Mouse (Mus musculus) kidney, adult 2 months (tissue): ENCODE results near the gene Gm2244. TPM values are rescaled to one million over a fixed set of nuclear protein-coding genes. Genes with fewer than 3 reads are reported as not detected.
"Not testable (repeated sequence)": the region's sequence is repeated elsewhere in the genome, so short reads cannot be mapped to it uniquely, and the experiment has no call there.

ENCODE experiments used
- DNase-seq: peaks from one replicate; pipeline ENCODE4 v3.0.0; 2021
- H3K27ac ChIP-seq: fragments of 200-500 bp; 2 replicates; pipeline ENCODE4 v1.5.1; 2012; ENCODE audit warnings: low read depth, low read length, control low read depth, inconsistent platforms; ENCODE audit not compliant: insufficient read depth
- H3K27me3 ChIP-seq: fragments of 200-500 bp; replicated peaks from 2 replicates; pipeline ENCODE4 v1.6.1; 2012; ENCODE audit warnings: mild to moderate bottlenecking, moderate library complexity, low read length, inconsistent platforms; ENCODE audit not compliant: control insufficient read depth, insufficient read depth
- H3K36me3 ChIP-seq: fragments of 200-500 bp; 2 replicates; pipeline ENCODE4 v1.6.1; 2012; ENCODE audit warnings: mild to moderate bottlenecking, moderate library complexity, low read length, inconsistent platforms; ENCODE audit not compliant: control insufficient read depth, insufficient read depth
- H3K4me1 ChIP-seq: fragments of 200-500 bp; 2 replicates; pipeline ENCODE4 v1.6.1; 2011; ENCODE audit warnings: low read length; ENCODE audit not compliant: control insufficient read depth, insufficient read depth
- H3K4me3 ChIP-seq: fragments of 200-500 bp; 2 replicates; pipeline ENCODE4 v1.5.1; 2011; ENCODE audit warnings: mild to moderate bottlenecking, low read depth, low read length, control low read depth; ENCODE audit not compliant: insufficient read depth
- WGBS: fragments of 180-500 bp; shearing (Covaris S2); methylation state at CpG from one replicate; pipeline ENCODE4 v1.1.7; 2018; 5-methylcytosine and 5-hydroxymethylcytosine counted together
- polyA plus RNA-seq: library from polyadenylated mRNA; depleted of rRNA; stranded (reverse); fragments of >200 nt; gene quantifications from 2 replicates; pipeline ENCODE4 v1.2.3, GENCODE M21; 2012; rRNA removed

Gm2244 gene
- polyA plus RNA-seq: not detected in 2 replicates

DNA sequence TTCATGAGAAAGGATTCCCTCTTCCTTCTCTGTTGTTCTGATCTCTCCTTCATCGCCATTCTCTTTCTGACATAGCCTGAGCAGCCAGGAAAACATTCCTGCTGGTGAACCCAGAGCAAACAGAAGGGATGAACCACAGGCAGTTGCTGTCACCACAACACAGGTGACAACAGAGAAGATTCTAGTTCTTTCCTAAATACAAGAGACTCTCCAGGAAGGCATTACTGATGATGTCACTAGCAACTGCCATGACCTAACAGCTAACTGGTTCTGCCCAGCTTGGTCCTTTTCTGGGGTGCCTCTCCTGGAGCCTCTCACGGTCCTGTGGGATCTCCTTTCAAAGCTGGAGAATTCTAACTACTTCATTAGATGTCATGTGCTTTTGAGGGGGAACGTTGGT lies at the start of gene Gm2244:
Gene Gm2244, minus strand, starts transcription at position 101 of the 400 bp plus-strand sequence.
- not testable (repeated sequence) for H3K27ac ChIP-seq, H3K4me1 ChIP-seq, H3K4me3 ChIP-seq, H3K27me3 ChIP-seq, H3K36me3 ChIP-seq, DNase-seq
- WGBS: 82% methylated on average over 1 of the region's 3 CpGs

DNA sequence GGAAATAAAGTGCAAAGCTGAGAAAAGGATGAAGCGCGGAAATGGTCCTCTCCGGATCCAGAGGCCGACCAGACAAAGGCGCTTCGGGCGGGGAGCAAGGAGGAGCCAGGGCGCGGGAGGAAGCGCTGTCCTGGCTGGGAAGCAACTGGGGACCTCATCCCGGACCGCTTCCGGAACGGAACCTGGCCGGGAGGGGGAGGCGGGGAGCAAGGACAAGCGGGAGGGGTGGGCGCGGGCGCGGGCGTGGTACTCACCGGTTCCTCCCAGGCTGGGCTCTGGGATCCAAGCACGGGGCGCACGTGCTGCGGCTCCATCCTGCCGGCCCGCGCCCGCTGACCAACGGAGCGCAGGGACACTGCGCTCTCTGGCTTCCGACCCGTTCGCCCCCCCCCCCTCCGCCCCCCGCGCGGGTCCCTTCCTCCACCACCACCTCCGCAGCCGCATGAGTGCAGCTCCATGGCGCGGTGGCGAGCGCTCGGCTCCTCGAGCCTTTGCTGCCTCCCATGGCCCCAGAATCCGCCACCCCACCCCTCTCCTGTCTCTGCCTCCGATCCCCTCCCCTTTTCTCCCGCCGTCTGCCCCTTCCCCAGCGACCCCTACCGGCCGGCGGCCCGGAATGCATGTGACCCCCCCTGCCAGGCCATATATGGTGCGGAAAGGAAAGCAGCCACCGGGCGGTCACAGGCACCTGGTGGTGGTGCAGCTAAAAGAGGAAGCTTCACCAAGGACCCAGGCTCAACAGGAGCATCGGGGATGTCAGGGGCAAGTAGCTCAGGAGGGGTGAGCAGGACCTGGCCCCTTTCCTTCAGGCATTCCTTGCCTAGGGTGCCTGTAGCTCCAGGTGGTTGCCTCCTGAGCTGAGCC lies 35.3 kb upstream of the Gm2244 start, which contains the start of gene Gm2237:
Gene Gm2237, minus strand, starts transcription at position 332 of the 864 bp plus-strand sequence.
- not testable (repeated sequence) for H3K36me3 ChIP-seq, H3K27ac ChIP-seq, H3K27me3 ChIP-seq, H3K4me1 ChIP-seq
- WGBS: under 1% methylated on average over 29 of the region's 62 CpGs
- peak; percentile 53 for DNase-seq
- peak within 1 kb of the TSS; percentile 37; the same call in 1 of the 2 replicates for H3K4me3 ChIP-seq

Other genes with a start within 250 kb of the Gm2244 start
- gene Gm21738, start 131.0 kb downstream of the Gm2244 start, polyA plus RNA-seq: not detected in 2 replicates
- gene Gm2237, start 35.2 kb upstream of the Gm2244 start, polyA plus RNA-seq: 0.05 and 0.14 TPM in 2 replicates
- gene Gm5458, start 52.6 kb upstream of the Gm2244 start, polyA plus RNA-seq: not detected in 2 replicates
- gene Nid2, start 201.3 kb upstream of the Gm2244 start, polyA plus RNA-seq: 17.6 and 21.4 TPM in 2 replicates